Mouse (Mus musculus): ENCODE results near the gene Orc3.
A peak's percentile ranks its signal among the peaks of the same experiment; 100 is the strongest.
"Not testable (repeated sequence)": the region's sequence is repeated elsewhere in the genome, so short reads cannot be mapped to it uniquely, and the experiment has no call there.

Gene Orc3

GRCm38 (mm10) chr4:34582476-34582875 is 32.3 kb downstream of the Orc3 start:
- no peak for DNase-seq (ENCODE audit: low spot score)

- no peak for DNase-seq (ENCODE audit: low spot score)
Measured at GRCm38 (mm10) chr4:34581990-34582389, 32.8 kb downstream of the Orc3 start.

- DNase-seq (ENCODE audit: low spot score) = not testable (repeated sequence)
Measured at GRCm38 (mm10) chr4:34581489-34581888, 33.3 kb downstream of the Orc3 start.

- DNase-seq (ENCODE audit: low spot score) = no peak
Measured at GRCm38 (mm10) chr4:34579215-34579614, 35.5 kb downstream of the Orc3 start.

- DNase-seq (ENCODE audit: low spot score) = no peak
Measured at GRCm38 (mm10) chr4:34577028-34577427, 37.7 kb downstream of the Orc3 start.

GRCm38 (mm10) chr4:34572876-34573275 is 41.9 kb downstream of the Orc3 start:
- no peak for DNase-seq (ENCODE audit: low spot score)

GRCm38 (mm10) chr4:34566226-34566625 is 48.5 kb downstream of the Orc3 start:
- DNase-seq (ENCODE audit: low spot score) = no peak

- DNase-seq (ENCODE audit: low spot score) = no peak
Measured at GRCm38 (mm10) chr4:34560971-34561370, 53.8 kb downstream of the Orc3 start.

- DNase-seq (ENCODE audit: low spot score) = no peak
Measured at GRCm38 (mm10) chr4:34556183-34556582, 58.6 kb downstream of the Orc3 start.

- no peak for DNase-seq (ENCODE audit: low spot score)
Measured at GRCm38 (mm10) chr4:34555604-34556003, 59.1 kb downstream of the Orc3 start.

- DNase-seq (ENCODE audit: low spot score) = no peak
Measured at GRCm38 (mm10) chr4:34554596-34554995, 60.1 kb downstream of the Orc3 start.

- DNase-seq (ENCODE audit: low spot score) = no peak
Measured at GRCm38 (mm10) chr4:34551966-34552365, 62.8 kb downstream of the Orc3 start.

- peak; percentile 33 for DNase-seq (ENCODE audit: low spot score)
Measured at GRCm38 (mm10) chr4:34551098-34551809, 63.5 kb downstream of the Orc3 start.

GRCm38 (mm10) chr4:34550748-34551097 is 64.0 kb downstream of the Orc3 start, which contains the start of gene Akirin2:
TSS of gene Akirin2 (plus strand) at chr4:34550937.
- DNase-seq (ENCODE audit: low spot score) = no peak

GRCm38 (mm10) chr4:34549981-34550747 is 64.6 kb downstream of the Orc3 start:
- DNase-seq (ENCODE audit: low spot score) = peak; percentile 95

- DNase-seq (ENCODE audit: low spot score) = no peak
Measured at GRCm38 (mm10) chr4:34529941-34530340, 84.8 kb downstream of the Orc3 start.

GRCm38 (mm10) chr4:34529379-34529778 is 85.4 kb downstream of the Orc3 start:
- no peak for DNase-seq (ENCODE audit: low spot score)

GRCm38 (mm10) chr4:34528430-34529100 is 86.2 kb downstream of the Orc3 start:
- DNase-seq (ENCODE audit: low spot score) = no peak

GRCm38 (mm10) chr4:34526771-34527170 is 88.0 kb downstream of the Orc3 start:
- no peak for DNase-seq (ENCODE audit: low spot score)

- no peak for DNase-seq (ENCODE audit: low spot score)
Measured at GRCm38 (mm10) chr4:34523586-34523985, 91.2 kb downstream of the Orc3 start.

- peak; percentile 56 for DNase-seq (ENCODE audit: low spot score)
Measured at GRCm38 (mm10) chr4:34522846-34523245, 91.9 kb downstream of the Orc3 start.

Measured in ovary, adult 18-20 months (tissue).